Comparison of ENCODE assay signal across 8 mouse cellular contexts in the genomic region with DNA sequence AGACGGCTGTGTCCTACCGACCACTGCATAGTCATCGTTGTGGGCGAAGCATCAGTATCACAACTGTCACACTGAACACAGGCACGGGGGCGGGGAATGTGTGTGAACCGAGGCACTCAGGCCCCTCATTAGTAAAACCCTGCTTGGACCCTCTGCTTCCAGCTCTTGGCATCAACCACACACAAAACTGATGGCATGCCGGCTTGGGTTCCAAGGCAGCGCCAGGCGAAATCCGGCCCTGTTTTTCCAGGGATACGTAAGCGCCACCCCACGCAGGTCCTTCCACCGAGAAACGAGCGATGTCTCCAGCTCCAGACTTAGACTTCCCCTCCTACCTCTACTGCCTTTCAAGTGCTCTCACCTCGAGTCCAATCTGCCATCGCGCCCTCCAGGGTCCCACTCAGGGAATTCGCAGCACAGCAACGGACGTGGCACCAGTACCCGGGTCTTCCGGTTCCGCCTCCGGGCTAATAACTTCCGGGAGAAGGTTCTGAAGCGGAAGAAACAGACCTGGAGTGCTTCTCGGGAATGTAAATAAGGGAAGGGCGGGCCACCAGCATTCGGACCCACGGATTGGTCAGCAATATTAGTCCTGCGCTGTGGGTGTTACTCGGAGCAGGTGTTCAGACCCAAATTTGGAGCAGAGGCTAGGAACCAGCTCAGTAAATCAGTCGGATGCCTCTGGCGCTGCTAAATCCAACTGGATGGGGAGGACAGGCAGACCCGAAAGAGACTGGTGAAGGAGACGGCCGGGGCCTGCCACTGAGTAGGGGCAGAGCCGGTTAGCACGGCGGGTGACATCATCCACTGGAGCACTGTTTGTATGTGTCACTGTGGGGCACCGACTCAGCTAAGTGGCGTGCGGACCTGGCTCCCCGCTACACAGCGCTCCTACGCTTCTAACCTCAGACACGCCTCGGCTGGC. TPM values are rescaled to one million over a fixed set of nuclear protein-coding genes. Genes with fewer than 3 reads are reported as not detected.
DNase-seq lines count a peak whose midpoint lies in the region; ATAC-seq and TF ChIP-seq lines count a peak whose summit lies in the region.

Gene Gm45785, minus strand, starts transcription at position 472 of the 925 bp plus-strand sequence.

- under 1% methylated on average over 51 of the region's 51 CpGs for WGBS in lung, embryonic 16.5 days

- H3K27me3 ChIP-seq in MEL (ENCODE audit: control insufficient read depth in 1 of 2, insufficient read depth in 2 of 2, low read length in 2 of 2), result no peaks in the 10 kb centered on the region
- H3K27me3 ChIP-seq in lung, embryonic 16.5 days (ENCODE audit: control insufficient read depth, insufficient read depth, low read depth, low read length), result no peaks in the 10 kb centered on the region

- no peak for TF ChIP-seq CTCF in MEL (IDR thresholded peaks at IDR 0.05 in 2 of 3, conservative IDR thresholded peaks at IDR 0.05 in 1 of 3; ENCODE audit: control insufficient read depth in 1 of 3, insufficient read depth in 1 of 3, low read depth in 2 of 3, low read length in 3 of 3, poor library complexity in 1 of 3, severe bottlenecking in 1 of 3)

- peak within 1 kb of the TSS; percentile 84 to 91 for H3K4me3 ChIP-seq in MEL (ENCODE audit: control insufficient read depth in 1 of 2, insufficient read depth in 1 of 2, low read depth in 2 of 2, low read length in 2 of 2)
- peak within 1 kb of the TSS; percentile 68 for H3K4me3 ChIP-seq in lung, embryonic 16.5 days (ENCODE audit: low read length)

- ATAC-seq in hematopoietic stem cell, adult 5-6 weeks (replicated peaks in 1 of 2; ENCODE audit: insufficient read depth in 1 of 2, low FRiP score in 2 of 2, low TSS enrichment in 1 of 2, low read depth in 1 of 2, poor library complexity in 2 of 2, severe bottlenecking in 2 of 2), result peak; percentile 57 to 61
- ATAC-seq in lung, embryonic 16.5 days (ENCODE audit: low read depth), result peak; percentile 86

- DNase-seq in MEL (ENCODE audit: low read depth, low spot score), result peak; percentile 95
- peak; percentile 77 for DNase-seq in cerebellum, adult 8-10 months
- peak; percentile 91 for DNase-seq in forelimb bud, embryonic 11.5 days (ENCODE audit: low read depth, low spot score)
- peak; percentile 75 for DNase-seq in layer of hippocampus, adult 9-10 months (ENCODE audit: low spot score)
- peak; percentile 49 for DNase-seq in ovary, postnatal 10 days (ENCODE audit: low spot score)
- peak; percentile 39 to 50 for DNase-seq in thymus, postnatal 10 days (ENCODE audit: low spot score in 2 of 2)

- peak within 1 kb of the TSS; percentile 80 for H3K9ac ChIP-seq in MEL (ENCODE audit: control insufficient read depth, low read depth, low read length, poor library complexity, severe bottlenecking)
- peak within 1 kb of the TSS; percentile 83 for H3K9ac ChIP-seq in lung, embryonic 16.5 days (ENCODE audit: low read length)

- TF ChIP-seq POLR2A in MEL (IDR thresholded peaks at IDR 0.05; ENCODE audit: control insufficient read depth in 1 of 2, insufficient read depth in 1 of 2, low read depth in 1 of 2, low read length in 2 of 2, poor library complexity in 1 of 2), result peak; percentile 53 to 86; a peak in 3 of 4 replicates

- no peaks in the 10 kb centered on the region for H3K9me3 ChIP-seq in MEL (replicated peaks; ENCODE audit: insufficient read depth, low read length)
- no peaks in the 10 kb centered on the region for H3K9me3 ChIP-seq in lung, embryonic 16.5 days (ENCODE audit: control insufficient read depth, low read length)

- H3K27ac ChIP-seq in MEL (ENCODE audit: control insufficient read depth, low read depth, low read length), result peak within 1 kb of the TSS; percentile 89
- peak within 1 kb of the TSS; percentile 95 for H3K27ac ChIP-seq in lung, embryonic 16.5 days (ENCODE audit: low read length)

- peaks cover 3 to 19% of the 10 kb centered on the region in 2 experiments; a peak in 3 of 4 replicates for H3K4me1 ChIP-seq in MEL (ENCODE audit: control insufficient read depth in 1 of 2, insufficient read depth in 2 of 2, low read length in 2 of 2)
- peaks cover 17% of the 10 kb centered on the region for H3K4me1 ChIP-seq in lung, embryonic 16.5 days (replicated peaks; ENCODE audit: control insufficient read depth, insufficient read depth, low read length)

- peak within 1 kb of the TSS; percentile 98 for H3K4me2 ChIP-seq in lung, embryonic 16.5 days (ENCODE audit: low read depth, low read length)

- peaks cover 37% of the 10 kb centered on the region for H3K79me2 ChIP-seq in MEL (ENCODE audit: control insufficient read depth, insufficient read depth, low read length, poor library complexity)

- no peak; a peak in 1 of 4 replicates for TF ChIP-seq EP300 in MEL (IDR thresholded peaks at IDR 0.05; ENCODE audit: low read depth in 1 of 2, low read length in 2 of 2)

- H3K36me3 ChIP-seq in MEL (ENCODE audit: control insufficient read depth in 1 of 2, insufficient read depth in 2 of 2, low read length in 2 of 2), result peaks cover 0 to 8% of the 10 kb centered on the region in 2 experiments; a peak in 2 of 4 replicates
- H3K36me3 ChIP-seq in lung, embryonic 16.5 days (ENCODE audit: control insufficient read depth, insufficient read depth, low read length), result peaks cover 28% of the 10 kb centered on the region

- TF ChIP-seq RAD21 in MEL (IDR thresholded peaks at IDR 0.05; ENCODE audit: low read depth, low read length), result no peak

TF ChIP-seq in MEL, 35 proteins besides CTCF, POLR2A, EP300 and RAD21:
- TF ChIP-seq MAZ (IDR thresholded peaks at IDR 0.05; ENCODE audit: low read depth, low read length) (no peak), MAFK (IDR thresholded peaks at IDR 0.05; ENCODE audit: borderline replicate concordance, low read depth, low read length) (no peak; the same call in 1 of the 2 replicates), MYC (IDR thresholded peaks at IDR 0.05; ENCODE audit: low read depth, low read length) (no peak), TAL1 (IDR thresholded peaks at IDR 0.05; ENCODE audit: low read length) (no peak), ZNF384 (IDR thresholded peaks at IDR 0.05; ENCODE audit: low read depth, low read length) (no peak), TCF12 (IDR thresholded peaks at IDR 0.05; ENCODE audit: low read depth, low read length) (peak; percentile 14; the same call in 1 of the 2 replicates), SMC3 (IDR thresholded peaks at IDR 0.05; ENCODE audit: low read depth, low read length) (no peak), ZMIZ1 (IDR thresholded peaks at IDR 0.05; ENCODE audit: low read depth, low read length) (peak; percentile 64), MXI1 (IDR thresholded peaks at IDR 0.05; ENCODE audit: low read depth, low read length) (peak; percentile 87), POLR2AphosphoS2 (IDR thresholded peaks at IDR 0.05; ENCODE audit: low read length) (peak; percentile 44; the same call in 1 of the 2 replicates), ZKSCAN1 (IDR thresholded peaks at IDR 0.05; ENCODE audit: low read depth, low read length) (no peak), MYB (IDR thresholded peaks at IDR 0.05; ENCODE audit: low read depth, low read length) (peak; percentile 16; the same call in 1 of the 2 replicates), GABPA (IDR thresholded peaks at IDR 0.05; ENCODE audit: low read depth, low read length) (no peak), TBP (IDR thresholded peaks at IDR 0.05; ENCODE audit: low read depth, low read length) (peak; percentile 68; the same call in 1 of the 2 replicates), MAX (IDR thresholded peaks at IDR 0.05; ENCODE audit: low read length) (peak; percentile 70), NELFE (IDR thresholded peaks at IDR 0.05; ENCODE audit: low read depth, low read length) (peak; percentile 70), SIN3A (IDR thresholded peaks at IDR 0.05; ENCODE audit: low read length) (peak; percentile 99), ETS1 (IDR thresholded peaks at IDR 0.05; ENCODE audit: low read depth, low read length) (peak; percentile 49; the same call in 1 of the 2 replicates), ZC3H11A (IDR thresholded peaks at IDR 0.05; ENCODE audit: low read depth, low read length) (no peak), CHD1 (IDR thresholded peaks at IDR 0.05; ENCODE audit: low read depth, low read length) (no peak), MEF2A (IDR thresholded peaks at IDR 0.05; ENCODE audit: extremely low read depth, insufficient replicate concordance, low read depth, low read length, poor library complexity, severe bottlenecking) (no peak), HCFC1 (IDR thresholded peaks at IDR 0.05; ENCODE audit: low read depth, low read length) (peak; percentile 94), UBTF (IDR thresholded peaks at IDR 0.05; ENCODE audit: borderline replicate concordance, insufficient read depth, low read depth, low read length) (no peak), ELF1 (IDR thresholded peaks at IDR 0.05; ENCODE audit: low read depth, low read length) (peak; percentile 99), KAT2A (conservative IDR thresholded peaks at IDR 0.05; ENCODE audit: low read depth, low read length) (peak; percentile 72; the same call in 1 of the 2 replicates), USF2 (IDR thresholded peaks at IDR 0.05; ENCODE audit: borderline replicate concordance in 1 of 2, insufficient read depth in 1 of 2, low read depth in 1 of 2, low read length in 2 of 2) (no peak)

RNA-seq across cellular contexts. Expression of gene Gm45785, which starts in this region (rescaled TPM):
- not detected in 2 replicates for total RNA-seq in MEL (2012; rRNA removed)
- polyA plus RNA-seq in MEL (2012; ENCODE audit: insufficient read depth in 1 of 2, insufficient read length in 2 of 2, low read depth in 1 of 2, low replicate concordance in 2 of 2, missing spikeins in 1 of 2), result not detected
- total RNA-seq in hematopoietic stem cell, adult 5-6 weeks (2017), result 1.8 and 4.6 TPM in 2 replicates
- polyA plus RNA-seq in lung, embryonic 16.5 days (2015; fragmentation: Nextera tagmentation; extraction: Ambion mirVana), result not detected in 2 replicates

Comparison
In these comparisons a context has a peak if more than half of its experiments do, and no peak if none do; other contexts are left out.
1. Peak in every context shown above with its lines: DNase-seq, ATAC-seq, H3K4me3 ChIP-seq and H3K27ac ChIP-seq.
2. Peak in DNase-seq, H3K4me3 ChIP-seq, H3K27ac ChIP-seq and H3K9ac ChIP-seq in MEL; RNA of the gene not detected or under 1 TPM.
3. Peak in ATAC-seq, H3K4me3 ChIP-seq, H3K27ac ChIP-seq, H3K9ac ChIP-seq and H3K4me2 ChIP-seq in lung, embryonic 16.5 days; RNA of the gene not detected or under 1 TPM.
4. DNase-seq: peak in every context shown above with its lines; median percentile 95 in MEL; 91 in forelimb bud, embryonic 11.5 days; 77 in cerebellum, adult 8-10 months; 75 in layer of hippocampus, adult 9-10 months; 49 in ovary, postnatal 10 days; 44 in thymus, postnatal 10 days.